Mouse (Mus musculus): Measurements from ENCODE around the gene Gm17657.

Gene Gm17657

GRCm38 (mm10) chr17:29549543-29550428 lies at the start of gene Gm17657, which contains the start of gene Tbc1d22b:
Gene Gm17657 (minus strand): TSS chr17:29549638.
Gene Tbc1d22b (plus strand): TSS chr17:29549785.
- DNase-seq = peak; percentile 98

DNA sequence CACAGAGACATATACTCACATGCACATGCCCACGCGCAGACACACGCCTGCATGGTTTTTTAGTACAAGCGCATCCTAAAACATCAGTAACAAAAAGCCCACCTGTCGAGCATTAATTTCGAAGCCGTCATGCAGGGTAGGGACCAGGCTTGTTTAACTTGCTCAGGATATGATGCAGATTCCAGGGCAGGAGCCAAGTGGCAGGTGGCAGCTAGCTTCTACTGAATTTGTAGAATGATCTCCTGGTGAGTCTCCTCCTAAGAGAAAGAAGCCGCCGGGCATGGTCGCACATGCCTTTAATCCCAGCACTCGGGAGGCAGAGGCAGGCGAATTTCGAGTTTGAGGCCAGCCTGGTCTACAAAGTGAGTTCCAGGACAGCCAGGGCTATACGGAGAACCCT lies 49.6 kb upstream of the Gm17657 start:
- no peak for DNase-seq

- DNase-seq = no peak
Observed at GRCm38 (mm10) chr17:29596771-29597132, 47.3 kb upstream of the Gm17657 start.

DNA sequence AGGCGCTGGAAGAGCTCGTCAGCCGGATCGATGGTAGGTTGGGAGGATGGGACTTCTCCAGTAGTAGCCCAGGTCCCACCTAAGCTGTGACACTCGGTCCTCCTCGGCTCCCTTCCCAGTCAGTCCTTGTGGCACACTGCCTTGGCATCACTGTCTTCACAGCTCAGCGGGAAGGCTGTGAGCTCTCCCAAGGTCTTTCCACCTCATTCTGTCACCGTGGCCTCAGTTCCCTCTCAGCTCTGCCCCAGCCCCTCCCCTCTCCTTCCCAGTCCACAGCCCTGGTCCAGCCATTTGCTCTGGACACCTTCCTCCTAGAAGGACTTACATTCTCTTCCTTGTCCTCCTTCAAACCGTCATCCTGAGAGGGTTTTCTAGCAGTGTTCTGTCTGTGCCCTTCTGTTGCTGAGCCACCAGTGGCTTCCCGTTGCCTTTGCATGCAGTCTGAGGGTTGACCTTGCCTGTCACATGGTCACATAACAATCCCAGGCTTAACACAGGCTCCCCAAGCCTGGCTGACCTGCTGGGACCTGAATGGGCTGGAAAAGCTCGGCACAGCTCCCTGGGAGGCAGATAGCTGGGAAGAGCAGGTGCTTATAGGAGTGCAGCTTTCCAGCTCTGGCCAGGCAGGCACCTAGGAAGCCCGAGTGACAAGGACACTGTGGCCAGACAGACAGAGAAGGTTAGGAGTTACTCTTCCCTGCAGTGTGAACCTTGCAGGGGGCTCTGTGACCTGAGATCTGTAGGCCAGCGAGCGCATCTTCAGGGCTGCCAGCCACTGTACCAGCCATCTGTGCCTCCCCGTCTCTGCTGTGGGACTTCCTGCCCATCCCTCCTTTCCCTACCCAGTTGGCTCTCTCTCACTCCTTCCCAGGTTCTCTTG lies 46.7 kb upstream of the Gm17657 start:
- no peak for DNase-seq

DNA sequence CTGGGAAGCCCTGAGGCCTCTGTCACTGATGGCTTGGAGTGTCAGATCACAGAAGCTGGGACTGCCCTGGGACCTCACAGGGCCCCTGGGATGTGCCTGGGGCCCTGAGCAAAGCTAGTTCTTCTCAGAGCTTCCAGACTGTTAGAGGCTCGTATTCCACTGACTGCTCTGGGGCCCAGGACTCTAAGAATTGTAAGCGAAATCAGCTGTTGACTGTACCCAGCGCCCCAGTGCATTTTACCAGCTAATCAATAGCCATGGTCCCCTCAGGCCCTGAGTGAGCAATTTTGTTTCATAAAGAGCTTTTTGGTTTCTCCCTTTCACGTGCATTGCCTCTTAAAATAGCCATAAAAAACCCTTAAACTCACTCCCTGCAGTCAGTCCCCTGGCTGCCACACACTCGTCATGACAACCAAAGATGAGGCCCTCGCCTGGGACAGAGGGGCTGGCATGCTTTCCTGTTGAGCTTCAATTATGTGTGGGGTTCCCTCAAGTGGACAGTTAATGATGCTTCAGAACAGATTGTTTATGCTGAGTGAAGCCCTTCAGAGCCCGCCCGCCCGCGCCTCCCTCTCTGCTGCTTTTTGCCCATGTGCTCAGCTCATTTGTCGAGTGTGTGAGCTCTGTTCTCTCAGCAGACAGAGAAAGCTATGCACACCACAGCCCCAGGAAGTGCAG lies 39.9 kb upstream of the Gm17657 start:
- DNase-seq = no peak

GRCm38 (mm10) chr17:29586921-29587320 lies 37.5 kb upstream of the Gm17657 start:
- no peak for DNase-seq

DNA sequence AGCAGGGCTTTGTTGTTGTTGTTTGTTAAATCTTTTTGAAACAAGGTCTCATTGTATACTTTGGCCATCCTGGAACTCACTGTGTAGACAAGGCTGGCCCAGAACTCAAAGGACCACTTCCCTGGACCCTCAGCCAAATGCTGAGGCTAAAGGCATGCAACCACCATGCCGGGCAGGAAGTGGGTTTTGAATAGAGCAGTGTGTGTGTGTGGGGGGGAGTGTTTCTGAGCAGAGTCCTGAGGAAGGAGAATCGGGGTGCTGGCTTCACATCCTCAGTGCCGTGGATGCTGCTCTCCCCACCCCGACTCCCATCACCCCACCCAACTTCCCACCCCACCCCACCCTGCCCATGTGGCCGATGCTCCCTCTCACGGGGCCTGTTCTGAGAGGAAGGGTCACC lies 36.0 kb upstream of the Gm17657 start:
- peak; percentile 62 for DNase-seq

GRCm38 (mm10) chr17:29584737-29585136 lies 35.3 kb upstream of the Gm17657 start:
- no peak for DNase-seq

DNA sequence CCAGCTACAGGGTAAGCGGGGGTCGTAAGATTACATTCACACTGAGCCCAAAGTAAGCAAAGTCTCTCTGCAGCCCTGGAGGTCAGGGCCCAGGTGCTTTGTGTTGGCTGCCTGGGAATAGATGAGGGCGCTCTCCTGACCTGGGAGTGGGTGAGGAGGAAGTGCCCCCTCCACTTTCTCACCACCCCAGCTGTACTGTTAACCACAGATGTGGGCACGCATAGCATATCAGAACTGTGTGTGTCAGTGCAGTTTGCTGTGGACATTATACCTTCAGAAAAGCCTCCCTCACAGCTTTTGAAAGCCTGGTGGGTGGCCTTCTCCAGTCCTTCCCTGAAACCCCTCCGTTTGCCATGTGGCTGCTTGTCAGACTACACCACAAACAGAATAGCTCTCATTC lies 34.9 kb upstream of the Gm17657 start:
- DNase-seq = peak; percentile 55

GRCm38 (mm10) chr17:29583569-29583968 lies 34.1 kb upstream of the Gm17657 start:
- DNase-seq = no peak

GRCm38 (mm10) chr17:29579579-29580126 lies 30.2 kb upstream of the Gm17657 start:
- no peak for DNase-seq

- DNase-seq = no peak
Observed at GRCm38 (mm10) chr17:29569831-29570230, 20.4 kb upstream of the Gm17657 start.

GRCm38 (mm10) chr17:29568435-29568834 lies 19.0 kb upstream of the Gm17657 start:
- no peak for DNase-seq

DNA sequence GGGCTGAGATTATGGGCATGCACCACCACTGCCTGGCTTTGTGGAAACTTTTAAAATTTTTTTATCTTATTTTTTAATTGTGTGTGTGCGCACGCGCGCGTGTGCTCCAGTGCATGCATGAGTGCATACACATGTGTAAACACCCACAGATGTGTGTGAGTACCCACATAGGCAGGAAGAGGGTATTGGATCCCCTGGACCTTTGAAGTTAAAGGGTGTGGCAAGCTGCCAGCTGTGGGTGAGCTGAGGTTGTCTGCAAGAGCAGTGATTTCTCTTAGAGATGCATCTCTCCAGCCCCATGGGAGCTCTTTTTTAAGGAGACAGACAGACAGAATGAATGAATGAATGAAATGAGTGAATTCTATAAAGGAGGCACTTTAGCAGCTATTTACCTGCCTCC lies 16.1 kb upstream of the Gm17657 start:
- peak; percentile 40 for DNase-seq

GRCm38 (mm10) chr17:29558476-29558875 lies 9.0 kb upstream of the Gm17657 start:
- DNase-seq = no peak

DNA sequence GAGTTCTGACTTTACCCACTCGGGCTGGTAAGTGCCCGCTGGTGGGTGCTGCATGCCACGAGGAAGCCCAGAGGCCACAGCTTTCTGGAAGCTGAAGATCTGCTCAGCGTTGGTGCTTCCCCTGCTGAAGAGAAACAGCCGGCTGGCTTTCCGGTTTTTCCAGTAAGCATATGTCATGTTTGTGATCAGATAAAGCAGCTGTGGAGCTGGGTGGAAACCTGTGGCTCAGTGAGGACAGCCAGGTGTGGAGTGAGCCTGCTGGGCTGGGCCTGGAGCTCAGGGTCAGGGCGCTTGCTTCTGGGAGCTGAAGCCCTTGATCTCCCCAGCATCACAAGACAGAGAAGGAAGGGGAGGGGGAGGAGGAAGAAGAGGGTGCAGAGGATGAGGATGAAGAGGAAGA lies 7.5 kb upstream of the Gm17657 start:
- DNase-seq = peak; percentile 25

- DNase-seq = no peak
Observed at GRCm38 (mm10) chr17:29556456-29556855, 7.0 kb upstream of the Gm17657 start.

DNA sequence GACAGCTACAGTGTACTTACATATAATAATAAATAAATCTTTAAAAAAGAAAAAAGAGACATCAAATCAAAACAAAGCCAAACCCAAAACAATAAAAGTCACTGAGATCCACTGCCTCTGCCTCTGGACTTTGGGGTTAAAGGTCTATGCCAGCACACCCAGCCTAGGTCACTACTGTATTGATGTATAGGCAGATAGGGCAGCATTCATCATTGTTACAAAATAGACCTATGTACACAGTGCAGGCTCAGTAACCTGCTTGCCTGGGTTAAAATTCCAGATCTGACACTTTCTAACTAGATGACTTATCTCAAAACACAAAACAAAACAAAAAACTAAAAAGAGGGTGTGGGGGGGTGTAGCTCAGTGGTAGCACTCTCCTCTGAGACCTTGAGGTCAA lies 4.7 kb upstream of the Gm17657 start:
- no peak for DNase-seq

DNA sequence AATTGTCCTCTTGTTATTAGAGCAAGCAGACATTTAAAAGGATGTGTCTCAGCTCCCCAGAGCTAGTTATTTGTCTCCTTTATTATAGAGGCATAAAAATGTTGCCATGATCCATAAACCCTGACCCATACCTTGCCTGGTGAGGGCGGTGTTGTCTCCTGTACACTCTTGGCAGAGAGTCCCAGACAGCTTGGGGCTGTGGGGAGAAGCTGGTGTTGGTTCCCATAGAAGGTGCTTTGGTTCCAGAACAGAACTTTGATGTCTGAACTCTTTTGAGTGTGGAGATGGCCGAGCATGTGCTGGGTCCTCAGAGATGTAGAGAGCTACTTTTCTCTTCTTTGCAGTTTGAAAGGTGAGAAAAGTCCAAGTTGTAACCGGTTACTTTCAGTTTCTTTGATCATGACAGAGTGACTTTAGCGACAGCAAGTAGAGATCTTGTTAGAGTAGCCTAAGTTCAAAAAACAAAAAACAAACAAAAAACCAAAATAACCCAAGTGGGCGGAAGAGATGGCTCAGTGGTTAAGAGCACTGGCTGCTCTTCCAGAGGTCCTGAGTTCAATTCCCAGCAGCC lies 2.8 kb upstream of the Gm17657 start, which contains the start of gene Tmem217:
Gene Tmem217 (minus strand): TSS at position 224 of the 571 bp plus-strand sequence.
- peak; percentile 40 for DNase-seq

DNA sequence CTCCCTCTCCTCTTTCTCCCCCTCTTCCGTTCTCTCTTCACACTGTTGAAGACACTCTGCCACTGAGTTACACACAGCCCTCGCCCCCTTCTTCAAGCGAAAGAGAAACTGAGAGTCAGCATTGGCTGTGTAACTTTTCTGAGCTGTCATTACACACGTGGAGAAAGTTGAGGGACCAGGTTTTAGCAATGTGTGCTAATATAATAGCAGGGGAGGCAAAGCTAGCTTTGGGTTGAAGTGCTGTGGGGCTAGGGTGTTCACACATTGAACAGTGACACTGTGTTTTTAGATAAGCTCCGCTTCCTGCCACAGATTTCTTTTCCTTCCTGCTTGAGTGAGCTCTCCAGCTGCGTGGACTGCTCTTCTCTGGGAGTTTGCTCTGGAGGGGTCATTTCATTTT lies 1.6 kb upstream of the Gm17657 start:
- DNase-seq = peak; percentile 36

DNA sequence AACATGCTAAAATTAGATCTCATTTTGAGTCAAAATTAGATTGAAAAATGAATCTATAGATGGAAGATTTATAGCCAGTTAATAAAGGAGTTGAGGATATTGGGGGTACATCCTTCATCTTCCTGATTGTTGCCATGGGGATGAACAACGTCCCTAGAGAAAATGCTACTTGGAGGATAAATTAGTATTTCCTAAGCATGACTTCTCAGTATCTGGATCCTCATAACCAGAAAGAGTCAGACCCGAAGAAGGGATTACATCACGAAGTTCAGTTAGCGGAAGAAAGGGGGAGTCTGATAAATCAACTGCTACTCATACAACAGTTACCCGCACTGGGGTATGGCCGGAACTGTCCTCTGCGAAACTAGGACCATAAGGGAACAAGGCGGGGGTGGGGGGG lies 444 bp downstream of the Gm17657 start:
- no peak for DNase-seq

GRCm38 (mm10) chr17:29548494-29548893 lies 944 bp downstream of the Gm17657 start:
- no peak for DNase-seq
